Mouse (Mus musculus) c-Kit-positive CD71-positive TER-119-positive erythroid progenitor cells, embryonic 14.5 days (primary cell): Measurements from ENCODE around the gene Bmpr1b.

Source experiments
- DNase-seq: peaks from one replicate; pipeline ENCODE4 v3.0.0-alpha.2; 2013; ENCODE audit warnings: low spot score

Bmpr1b gene

GRCm38 (mm10) chr3:142113208-142113607 lies 56.0 kb downstream of the Bmpr1b start:
- no peak for DNase-seq

- no peak for DNase-seq
These were observed 63.0 kb downstream of the Bmpr1b start for GRCm38 (mm10) chr3:142106227-142106626.

- no peak for DNase-seq
These were observed 65.0 kb downstream of the Bmpr1b start for GRCm38 (mm10) chr3:142104027-142104805.

GRCm38 (mm10) chr3:142103622-142104021 lies 65.6 kb downstream of the Bmpr1b start:
- DNase-seq = no peak

GRCm38 (mm10) chr3:142099151-142099550 lies 70.1 kb downstream of the Bmpr1b start:
- no peak for DNase-seq

GRCm38 (mm10) chr3:142094049-142094448 lies 75.2 kb downstream of the Bmpr1b start:
- no peak for DNase-seq

- no peak for DNase-seq
These were observed 79.5 kb downstream of the Bmpr1b start for GRCm38 (mm10) chr3:142089684-142090083.

GRCm38 (mm10) chr3:142085938-142086337 lies 83.3 kb downstream of the Bmpr1b start:
- DNase-seq = no peak

- DNase-seq = no peak
These were observed 85.1 kb downstream of the Bmpr1b start for GRCm38 (mm10) chr3:142084091-142084490.

GRCm38 (mm10) chr3:142077723-142078302 lies 91.4 kb downstream of the Bmpr1b start:
- DNase-seq = no peak

GRCm38 (mm10) chr3:142071601-142072000 lies 97.6 kb downstream of the Bmpr1b start:
- DNase-seq = no peak

- DNase-seq = no peak
These were observed 102.4 kb downstream of the Bmpr1b start for GRCm38 (mm10) chr3:142066792-142067346.

- DNase-seq = no peak
These were observed 104.1 kb downstream of the Bmpr1b start for GRCm38 (mm10) chr3:142065111-142065510.

GRCm38 (mm10) chr3:142063536-142064226 lies 105.5 kb downstream of the Bmpr1b start:
- DNase-seq = no peak

- DNase-seq = no peak
These were observed 108.0 kb downstream of the Bmpr1b start for GRCm38 (mm10) chr3:142061267-142061666.

- no peak for DNase-seq
These were observed 109.3 kb downstream of the Bmpr1b start for GRCm38 (mm10) chr3:142059890-142060289.

- DNase-seq = no peak
These were observed 118.5 kb downstream of the Bmpr1b start for GRCm38 (mm10) chr3:142050681-142051080.

GRCm38 (mm10) chr3:142049610-142050009 lies 119.6 kb downstream of the Bmpr1b start:
- DNase-seq = no peak

- no peak for DNase-seq
These were observed 120.1 kb downstream of the Bmpr1b start for GRCm38 (mm10) chr3:142049093-142049492.

- no peak for DNase-seq
These were observed 120.7 kb downstream of the Bmpr1b start for GRCm38 (mm10) chr3:142048493-142048892.

- DNase-seq = peak; percentile 3
These were observed 125.8 kb downstream of the Bmpr1b start for GRCm38 (mm10) chr3:142043463-142043862.

- DNase-seq = no peak
These were observed 126.2 kb downstream of the Bmpr1b start for GRCm38 (mm10) chr3:142043006-142043405.

GRCm38 (mm10) chr3:142040345-142040744 lies 128.9 kb downstream of the Bmpr1b start:
- DNase-seq = no peak
